Mouse (Mus musculus) heart, embryonic 10.5 days (tissue): Measurements from ENCODE around the gene Gfral. TPM values are rescaled to one million over a fixed set of nuclear protein-coding genes. Genes with fewer than 3 reads are reported as not detected.
"Not testable (repeated sequence)": the region's sequence is repeated elsewhere in the genome, so short reads cannot be mapped to it uniquely, and the experiment has no call there.

Experiments
- DNase-seq: peaks from one replicate; pipeline ENCODE4 v3.0.0-alpha.2; 2017; ENCODE audit warnings: low spot score
- H3K27ac ChIP-seq: fragments of 300-500 bp; sonication (generic); 2 replicates; pipeline ENCODE4 v1.5.1; 2016; ENCODE audit warnings: mild to moderate bottlenecking
- H3K27me3 ChIP-seq: fragments of 300-500 bp; sonication (generic); 2 replicates; pipeline ENCODE4 v1.6.1; 2016; ENCODE audit warnings: mild to moderate bottlenecking; ENCODE audit not compliant: poor library complexity, insufficient read depth, severe bottlenecking
- H3K36me3 ChIP-seq: fragments of 300-500 bp; sonication (generic); 2 replicates; pipeline ENCODE4 v1.6.1; 2016; ENCODE audit warnings: mild to moderate bottlenecking, moderate library complexity
- H3K4me1 ChIP-seq: fragments of 300-500 bp; sonication (generic); 2 replicates; pipeline ENCODE4 v1.6.1; 2016; ENCODE audit warnings: mild to moderate bottlenecking
- H3K4me3 ChIP-seq: fragments of 300-500 bp; sonication (generic); 2 replicates; pipeline ENCODE4 v1.5.1; 2016; ENCODE audit warnings: mild to moderate bottlenecking, moderate library complexity
- H3K9me3 ChIP-seq: fragments of 300-500 bp; sonication (generic); 2 replicates; pipeline ENCODE4 v1.6.1; 2016; ENCODE audit warnings: mild to moderate bottlenecking, moderate library complexity
- whole genome bisulfite sequencing: fragments of 180-500 bp; shearing (Covaris S2); methylation state at CpG from one replicate; pipeline ENCODE4 v1.1.7; 2016; 5-methylcytosine and 5-hydroxymethylcytosine counted together
- polyA plus RNA-seq: library from polyadenylated mRNA; unstranded; fragments of >200 nt; fragmentation: Nextera tagmentation; extraction: Ambion mirVana; gene quantifications from 2 replicates; pipeline ENCODE4 v1.2.1, GENCODE M21; 2016

Gfral gene
- polyA plus RNA-seq, 1 experiment from 2014 or later = not detected

GRCm38 (mm10) chr9:76196917-76197316 is 16.5 kb downstream of the Gfral start:
- DNase-seq = no peak
- Histone ChIP-seq H3K9me3 (no peaks in the 10 kb centered on the region), H3K27me3 (no peaks in the 10 kb centered on the region), H3K4me3 (no peak overlapping the region), H3K4me1 (no peaks in the 10 kb centered on the region), H3K36me3 (no peaks in the 10 kb centered on the region), H3K27ac (no peak overlapping the region)
- 78% methylated on average over 4 of the region's 4 CpGs for WGBS

DNA sequence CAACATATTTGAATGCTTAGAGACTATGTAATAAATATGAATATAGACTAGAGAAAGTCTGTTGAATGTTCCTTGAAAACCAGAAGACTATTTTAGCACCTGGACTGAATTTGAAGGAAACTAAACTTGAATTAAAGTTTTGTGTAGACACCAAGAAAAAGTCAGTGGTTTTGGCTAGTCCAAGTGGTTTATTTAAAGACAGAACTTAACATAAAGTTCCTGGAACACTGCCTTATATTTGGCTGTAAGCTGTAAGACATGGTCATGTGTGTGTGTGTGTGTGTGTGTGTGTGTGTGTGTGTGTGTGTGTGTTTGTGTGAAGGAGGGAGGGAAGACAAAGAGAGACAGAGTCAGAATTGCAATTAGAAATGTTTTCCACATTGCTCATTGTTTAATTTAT is 34.2 kb downstream of the Gfral start:
- DNase-seq = no peak

DNA sequence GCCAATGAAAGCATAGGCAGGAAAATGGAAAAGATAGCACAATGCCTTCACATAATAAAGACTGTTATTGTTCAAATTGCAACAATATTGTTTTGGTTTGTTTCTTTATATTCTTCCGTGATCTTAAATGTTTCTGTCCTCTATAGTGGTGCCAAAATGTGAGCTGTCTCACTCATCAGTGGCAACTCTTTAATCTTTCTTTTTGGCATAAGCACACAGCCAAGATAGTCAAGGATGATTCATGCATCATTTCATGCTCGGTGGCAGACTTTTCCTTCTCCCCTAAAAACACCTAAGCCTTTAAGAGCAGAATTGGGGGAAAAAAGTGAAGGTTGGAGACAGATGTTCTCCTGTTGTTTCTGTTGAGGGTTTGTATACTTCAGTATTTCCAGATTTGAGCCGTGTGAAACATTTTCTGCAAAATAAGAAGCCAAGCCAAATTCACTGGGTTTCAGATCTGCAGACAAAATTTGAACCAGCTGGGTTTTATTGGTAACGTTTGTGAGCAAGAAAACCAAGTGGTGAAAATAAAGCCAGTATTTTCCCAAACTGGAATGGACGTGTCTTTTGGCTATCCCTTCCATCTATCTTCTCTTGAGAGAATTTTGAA is 40.7 kb downstream of the Gfral start:
- H3K27me3 ChIP-seq = no peaks in the 10 kb centered on the region
- H3K4me1 ChIP-seq = no peaks in the 10 kb centered on the region
- 69% methylated on average over 5 of the region's 5 CpGs for WGBS
- H3K27ac ChIP-seq = no peak overlapping the region
- no peaks in the 10 kb centered on the region for H3K36me3 ChIP-seq
- H3K9me3 ChIP-seq = no peaks in the 10 kb centered on the region
- DNase-seq = no peak
- no peak overlapping the region for H3K4me3 ChIP-seq

More for the DNA sequence above, 34.2 kb downstream of the Gfral start:
- Histone ChIP-seq H3K36me3 (no peaks in the 10 kb centered on the region), H3K27ac (no peak overlapping the region), H3K9me3 (no peaks in the 10 kb centered on the region), H3K27me3 (no peaks in the 10 kb centered on the region), H3K4me3 (no peak overlapping the region), H3K4me1 (no peaks in the 10 kb centered on the region)

GRCm38 (mm10) chr9:76168355-76168754 is 45.1 kb downstream of the Gfral start:
- H3K4me1 ChIP-seq = no peaks in the 10 kb centered on the region
- H3K9me3 ChIP-seq = no peaks in the 10 kb centered on the region
- H3K36me3 ChIP-seq = no peaks in the 10 kb centered on the region
- 35% methylated on average over 3 of the region's 3 CpGs for WGBS
- DNase-seq = no peak
- H3K27me3 ChIP-seq = no peaks in the 10 kb centered on the region
- no peak overlapping the region for H3K4me3 ChIP-seq
- no peak overlapping the region for H3K27ac ChIP-seq

DNA sequence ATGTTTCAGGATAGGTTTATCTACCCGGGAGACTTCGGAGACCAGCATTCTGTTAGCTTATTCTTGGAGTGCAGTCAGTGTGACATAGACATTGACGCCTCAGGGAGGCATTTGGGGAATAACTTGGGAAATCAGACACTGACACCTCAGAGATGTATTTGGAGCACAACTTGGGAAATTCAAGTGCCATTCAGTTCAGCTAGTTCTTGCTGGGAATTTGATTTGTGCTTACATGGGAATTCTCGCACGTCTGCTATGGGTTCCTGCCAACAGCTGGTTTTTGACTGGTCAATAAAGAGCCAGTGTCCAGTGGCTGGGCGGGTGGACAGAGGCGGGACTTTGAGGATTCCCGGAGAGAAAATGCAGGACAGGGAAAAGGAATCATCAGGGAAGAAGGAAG is 51.0 kb downstream of the Gfral start:
- 63% methylated on average over 8 of the region's 8 CpGs for WGBS
- no peak overlapping the region for H3K4me3 ChIP-seq
- H3K36me3 ChIP-seq = no peaks in the 10 kb centered on the region
- no peak overlapping the region for H3K27ac ChIP-seq
- no peaks in the 10 kb centered on the region for H3K4me1 ChIP-seq
- no peaks in the 10 kb centered on the region for H3K9me3 ChIP-seq
- DNase-seq = no peak
- no peaks in the 10 kb centered on the region for H3K27me3 ChIP-seq

DNA sequence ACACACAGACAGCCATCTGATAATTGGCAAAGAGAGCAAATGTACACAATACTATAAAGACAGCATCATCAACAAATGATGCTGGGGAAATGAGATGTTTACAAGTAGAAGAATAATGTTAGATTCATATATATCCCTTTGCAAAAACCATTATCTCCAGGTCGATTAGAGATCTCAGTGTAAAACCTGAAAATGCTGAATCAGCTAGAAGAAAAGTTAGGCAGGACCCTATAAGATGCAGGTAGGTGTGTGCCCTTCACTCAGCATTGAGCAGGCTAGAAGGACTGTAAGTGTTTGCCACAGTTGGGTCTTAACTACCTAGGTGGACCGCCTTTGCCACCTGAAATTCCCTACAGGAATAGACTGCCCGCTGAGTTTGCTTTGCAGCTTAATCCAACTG is 67.9 kb downstream of the Gfral start:
- Histone ChIP-seq H3K9me3 (no peaks in the 10 kb centered on the region), H3K4me3 (no peak overlapping the region), H3K36me3 (no peaks in the 10 kb centered on the region), H3K4me1 (no peaks in the 10 kb centered on the region), H3K27ac (no peak overlapping the region), H3K27me3 (no peaks in the 10 kb centered on the region)
- DNase-seq = no peak
- 70% methylated on average over 3 of the region's 3 CpGs for WGBS

DNA sequence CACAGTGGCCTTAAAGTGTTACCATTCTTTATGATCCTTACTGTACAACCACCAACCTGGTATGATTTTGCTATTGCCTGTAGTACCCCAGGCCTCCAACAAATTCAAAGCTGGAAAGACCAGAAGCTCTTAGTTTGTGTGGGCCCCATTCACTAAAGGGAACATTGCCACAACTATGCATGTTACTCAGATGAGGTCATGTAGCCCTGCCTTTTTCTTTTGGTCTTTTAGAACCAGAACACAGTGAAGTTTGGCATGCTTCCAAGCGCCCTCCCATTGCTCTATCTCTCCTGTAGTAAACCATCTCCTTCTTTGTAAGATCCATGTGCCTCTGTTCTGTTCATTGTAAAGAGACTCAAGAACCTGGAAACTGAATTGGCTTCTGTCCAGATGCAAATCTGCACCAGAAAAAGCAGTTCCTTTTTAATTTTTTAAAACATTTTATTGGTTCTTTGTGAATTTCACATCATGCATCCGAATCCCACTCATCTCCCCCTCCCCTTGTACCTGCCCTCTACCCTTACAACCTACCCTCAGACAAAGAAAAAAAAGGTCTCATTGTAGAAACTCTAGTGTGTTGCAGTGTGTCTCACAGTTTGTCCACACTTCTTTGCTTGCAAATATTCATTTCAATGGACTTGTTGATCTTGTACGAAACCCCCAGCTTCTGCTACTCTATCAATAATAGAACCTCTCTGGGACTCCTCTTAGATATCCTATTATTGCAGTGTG is 74.9 kb downstream of the Gfral start:
- H3K27ac ChIP-seq = no peak overlapping the region
- 79% methylated on average over 3 of the region's 3 CpGs for WGBS
- H3K27me3 ChIP-seq = no peaks in the 10 kb centered on the region
- DNase-seq = no peak
- H3K9me3 ChIP-seq = no peaks in the 10 kb centered on the region
- H3K36me3 ChIP-seq = no peaks in the 10 kb centered on the region
- H3K4me3 ChIP-seq = no peak overlapping the region
- H3K4me1 ChIP-seq = no peaks in the 10 kb centered on the region

- DNase-seq = no peak
- no peak overlapping the region for H3K4me3 ChIP-seq
- no peaks in the 10 kb centered on the region for H3K36me3 ChIP-seq
- no peaks in the 10 kb centered on the region for H3K4me1 ChIP-seq
- no peaks in the 10 kb centered on the region for H3K27me3 ChIP-seq
- 83% methylated on average over 6 of the region's 6 CpGs for WGBS
- H3K9me3 ChIP-seq = no peaks in the 10 kb centered on the region
- H3K27ac ChIP-seq = no peak overlapping the region
Observed at GRCm38 (mm10) chr9:76134042-76134441, 79.4 kb downstream of the Gfral start.

DNA sequence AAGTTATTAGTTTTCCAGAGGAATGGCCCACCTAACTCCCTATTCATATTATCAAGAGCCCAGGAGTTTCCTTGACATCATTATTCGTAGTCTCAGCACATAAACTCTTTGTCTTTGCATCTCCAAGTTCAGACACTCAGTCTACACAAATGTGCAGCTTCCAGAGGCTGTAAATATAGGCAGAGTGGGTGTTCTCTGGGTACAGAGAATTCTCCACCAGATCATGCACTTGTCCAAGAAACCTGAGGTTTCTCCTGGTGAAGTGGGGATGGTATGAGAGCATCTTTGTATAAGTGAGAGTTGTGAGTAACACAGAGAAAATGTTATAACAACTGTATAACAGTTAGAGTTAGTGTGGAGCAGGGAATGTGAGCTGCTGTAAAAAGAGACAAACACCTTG is 84.1 kb downstream of the Gfral start:
- H3K4me1 ChIP-seq = no peaks in the 10 kb centered on the region
- no peak overlapping the region for H3K4me3 ChIP-seq
- H3K27me3 ChIP-seq = no peaks in the 10 kb centered on the region
- no peaks in the 10 kb centered on the region for H3K9me3 ChIP-seq
- WGBS = 67% methylated on average over 1 of the region's 1 CpGs
- no peaks in the 10 kb centered on the region for H3K36me3 ChIP-seq
- no peak for DNase-seq
- no peak overlapping the region for H3K27ac ChIP-seq

- no peak for DNase-seq
- Histone ChIP-seq H3K36me3 (no peaks in the 10 kb centered on the region), H3K4me1 (no peaks in the 10 kb centered on the region), H3K27ac (no peak overlapping the region), H3K9me3 (no peaks in the 10 kb centered on the region), H3K4me3 (no peak overlapping the region), H3K27me3 (no peaks in the 10 kb centered on the region)
- WGBS = 78% methylated on average over 4 of the region's 4 CpGs
Observed at GRCm38 (mm10) chr9:76124249-76124648, 89.2 kb downstream of the Gfral start.

GRCm38 (mm10) chr9:76122888-76123287 is 90.6 kb downstream of the Gfral start:
- not testable (repeated sequence) for H3K9me3 ChIP-seq, H3K4me3 ChIP-seq, DNase-seq, H3K36me3 ChIP-seq, H3K4me1 ChIP-seq, H3K27me3 ChIP-seq, H3K27ac ChIP-seq
- WGBS = 0% methylated on average over 2 of the region's 2 CpGs
